Mouse (Mus musculus): ENCODE data around the gene Repin1. TPM values are rescaled to one million over a fixed set of nuclear protein-coding genes. Genes with fewer than 3 reads are reported as not detected.

Repin1 gene
- 14.1 and 17.4 TPM in 2 replicates for polyA plus RNA-seq (2012; ENCODE audit: insufficient read depth, insufficient read length, missing spikeins)

GRCm38 (mm10) chr6:48593158-48594042 lies at the start of gene Repin1, which contains the start of gene Gm44965:
Gene Repin1, plus strand, starts transcription at chr6:48593883.
Gene Gm44965, plus strand, starts transcription at chr6:48593941.
- Histone ChIP-seq H3K27ac (replicated peaks; ENCODE audit: low read depth, low read length) (peak within 1 kb of the TSS; percentile 76), H3K4me1 (ENCODE audit: control insufficient read depth, insufficient read depth, insufficient read length, low read length) (peaks cover 5% of the 10 kb centered on the region), H3K4me3 (ENCODE audit: insufficient read depth, low read depth, low read length) (peak within 1 kb of the TSS; percentile 89)

GRCm38 (mm10) chr6:48545251-48545650 lies 48.4 kb upstream of the Repin1 start:
- Histone ChIP-seq H3K4me1 (ENCODE audit: control insufficient read depth, insufficient read depth, insufficient read length, low read length) (peaks cover 19% of the 10 kb centered on the region), H3K4me3 (ENCODE audit: insufficient read depth, low read depth, low read length) (no peak overlapping the region), H3K27ac (replicated peaks; ENCODE audit: low read depth, low read length) (no peak overlapping the region)

- Histone ChIP-seq H3K4me3 (ENCODE audit: insufficient read depth, low read depth, low read length) (no peak overlapping the region), H3K27ac (replicated peaks; ENCODE audit: low read depth, low read length) (peak overlapping the region; percentile 49; the same call in 1 of the 2 replicates), H3K4me1 (ENCODE audit: control insufficient read depth, insufficient read depth, insufficient read length, low read length) (peaks cover 14% of the 10 kb centered on the region)
These were observed 47.4 kb upstream of the Repin1 start for GRCm38 (mm10) chr6:48546271-48546670.

DNA sequence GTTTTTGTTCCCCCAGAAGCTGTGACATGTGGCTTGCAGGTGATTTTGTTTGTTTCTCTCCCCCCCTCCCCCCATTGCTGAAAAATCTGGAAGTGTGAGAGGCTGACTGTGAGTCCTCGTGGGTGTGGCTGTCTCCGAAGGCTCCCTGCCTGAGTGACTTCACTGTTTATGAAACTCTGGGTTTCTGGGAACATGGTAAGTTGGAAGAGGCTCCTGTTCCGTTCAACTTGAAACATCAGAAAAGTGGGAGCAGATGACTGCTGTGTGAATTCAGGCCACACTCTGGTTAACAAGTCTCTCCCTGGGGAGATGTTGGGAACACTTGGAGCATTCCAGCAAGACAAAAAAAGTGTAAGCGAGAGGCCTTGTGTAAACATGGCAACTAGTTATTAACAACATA lies 46.8 kb upstream of the Repin1 start:
- Histone ChIP-seq H3K4me3 (ENCODE audit: insufficient read depth, low read depth, low read length) (no peak overlapping the region), H3K27ac (replicated peaks; ENCODE audit: low read depth, low read length) (peak overlapping the region; percentile 49; the same call in 1 of the 2 replicates), H3K4me1 (ENCODE audit: control insufficient read depth, insufficient read depth, insufficient read length, low read length) (peaks cover 12% of the 10 kb centered on the region)

DNA sequence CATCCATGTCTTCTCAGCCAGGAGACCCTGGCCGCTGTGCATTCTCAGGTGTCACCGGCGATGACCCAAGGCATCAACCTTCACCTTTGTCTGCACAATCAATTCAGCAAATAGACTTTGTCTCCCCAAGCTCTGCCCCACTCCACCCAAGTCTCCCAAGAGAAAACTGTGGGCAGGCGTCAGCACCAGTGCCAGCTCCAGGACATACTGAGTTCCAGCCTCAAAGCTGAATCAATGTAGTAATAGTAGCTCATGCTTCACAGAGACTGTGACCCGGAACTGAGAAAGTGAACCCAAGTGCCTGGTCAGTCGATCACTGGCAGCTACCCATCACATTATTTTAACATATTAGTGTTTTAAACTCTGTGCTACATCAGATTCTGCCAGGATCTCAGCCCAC lies 45.4 kb upstream of the Repin1 start:
- peaks cover 5% of the 10 kb centered on the region for H3K4me1 ChIP-seq (ENCODE audit: control insufficient read depth, insufficient read depth, insufficient read length, low read length)
- no peak overlapping the region for H3K4me3 ChIP-seq (ENCODE audit: insufficient read depth, low read depth, low read length)
- H3K27ac ChIP-seq (replicated peaks; ENCODE audit: low read depth, low read length), result peak overlapping the region; percentile 40

DNA sequence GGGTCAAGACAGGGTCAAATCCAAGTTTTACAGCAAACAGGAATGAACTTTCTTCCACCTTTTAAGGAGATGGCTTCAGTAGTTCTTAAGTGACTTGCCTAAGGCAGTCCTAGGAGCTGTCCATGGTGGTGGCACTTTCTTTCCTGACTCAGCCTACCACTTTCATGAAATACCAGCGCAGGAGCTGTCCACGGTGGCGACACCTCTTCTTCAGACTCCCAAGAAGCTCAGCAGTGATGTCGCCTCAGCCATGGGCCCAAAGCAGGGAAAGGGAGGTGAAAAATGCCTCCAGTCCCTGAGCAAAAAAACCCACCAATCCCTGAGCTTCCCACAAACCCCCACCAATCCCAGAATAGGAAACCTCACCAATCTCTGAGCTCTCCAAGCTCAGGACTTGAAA lies 40.8 kb upstream of the Repin1 start:
- Histone ChIP-seq H3K4me3 (ENCODE audit: insufficient read depth, low read depth, low read length) (no peak overlapping the region), H3K27ac (replicated peaks; ENCODE audit: low read depth, low read length) (no peak overlapping the region), H3K4me1 (ENCODE audit: control insufficient read depth, insufficient read depth, insufficient read length, low read length) (peaks cover 8% of the 10 kb centered on the region)

DNA sequence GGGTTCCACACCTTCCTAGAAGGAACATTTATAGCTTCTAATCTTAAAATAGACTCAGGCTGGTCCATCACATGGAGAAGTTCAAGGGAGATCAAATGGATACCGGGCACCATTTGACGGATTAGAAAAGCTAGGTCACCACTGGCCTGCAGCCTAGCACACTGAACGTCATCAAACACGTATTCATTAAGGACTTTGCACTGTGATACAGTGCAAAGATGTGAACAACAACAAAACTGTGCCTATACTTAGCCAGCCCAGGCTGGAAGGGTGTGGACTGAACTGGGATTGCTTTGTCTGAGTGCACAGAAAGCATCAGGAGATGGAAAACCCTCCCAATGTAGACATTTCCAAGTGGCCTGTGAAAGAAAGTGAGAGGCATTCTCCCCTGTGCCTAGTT lies 39.9 kb upstream of the Repin1 start:
- peaks cover 4% of the 10 kb centered on the region; the same call in 1 of the 2 replicates for H3K4me1 ChIP-seq (ENCODE audit: control insufficient read depth, insufficient read depth, insufficient read length, low read length)
- peak overlapping the region; percentile 96 for H3K27ac ChIP-seq (replicated peaks; ENCODE audit: low read depth, low read length)
- peak overlapping the region; percentile 75; the same call in 1 of the 2 replicates for H3K4me3 ChIP-seq (ENCODE audit: insufficient read depth, low read depth, low read length)

DNA sequence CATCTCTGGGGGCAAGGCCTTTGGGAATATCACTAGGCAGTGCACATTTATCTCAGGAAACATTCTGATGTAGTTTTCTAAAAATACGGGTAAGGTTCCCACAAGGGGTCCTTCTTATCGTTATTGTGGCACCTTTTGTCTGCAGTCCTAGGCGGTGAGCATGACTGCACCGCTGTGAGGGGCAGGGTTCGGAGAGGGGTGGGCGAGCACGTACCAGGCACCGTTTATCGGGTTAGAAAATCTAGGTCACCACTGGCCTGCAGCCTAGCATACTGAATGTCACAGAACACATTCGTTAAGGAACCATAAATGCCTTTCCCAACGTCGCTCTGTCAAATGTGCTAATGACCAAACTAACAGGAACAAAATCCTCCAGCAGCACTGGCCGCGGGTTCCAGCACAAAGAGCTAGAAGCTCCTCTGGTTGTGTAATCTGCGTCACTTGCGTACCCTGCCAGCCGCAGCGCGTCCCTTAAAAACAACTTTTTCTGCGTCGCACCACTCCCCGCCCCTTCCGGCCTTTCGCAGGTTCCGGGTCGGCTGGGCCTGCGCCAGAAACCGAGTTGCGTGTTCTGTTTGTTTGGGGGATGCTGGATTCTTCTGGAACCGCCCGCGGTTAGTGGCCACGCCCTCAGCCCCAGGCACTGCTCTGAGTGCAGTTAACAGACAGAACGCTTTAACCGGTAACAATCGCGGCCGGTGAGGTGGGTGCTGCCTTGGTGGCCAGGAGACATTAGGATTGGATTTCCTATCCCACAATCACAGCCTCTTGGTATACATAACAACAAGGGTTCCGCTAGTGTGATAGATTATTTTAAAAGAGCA lies 39.2 kb upstream of the Repin1 start, which contains the start of gene Lrrc61:
Gene Lrrc61, plus strand, starts transcription at position 517 of the 824 bp plus-strand sequence.
- Histone ChIP-seq H3K27ac (replicated peaks; ENCODE audit: low read depth, low read length) (peak within 1 kb of the TSS; percentile 99), H3K4me1 (ENCODE audit: control insufficient read depth, insufficient read depth, insufficient read length, low read length) (peaks cover 4% of the 10 kb centered on the region; the same call in 1 of the 2 replicates), H3K4me3 (ENCODE audit: insufficient read depth, low read depth, low read length) (peak within 1 kb of the TSS; percentile 75)

DNA sequence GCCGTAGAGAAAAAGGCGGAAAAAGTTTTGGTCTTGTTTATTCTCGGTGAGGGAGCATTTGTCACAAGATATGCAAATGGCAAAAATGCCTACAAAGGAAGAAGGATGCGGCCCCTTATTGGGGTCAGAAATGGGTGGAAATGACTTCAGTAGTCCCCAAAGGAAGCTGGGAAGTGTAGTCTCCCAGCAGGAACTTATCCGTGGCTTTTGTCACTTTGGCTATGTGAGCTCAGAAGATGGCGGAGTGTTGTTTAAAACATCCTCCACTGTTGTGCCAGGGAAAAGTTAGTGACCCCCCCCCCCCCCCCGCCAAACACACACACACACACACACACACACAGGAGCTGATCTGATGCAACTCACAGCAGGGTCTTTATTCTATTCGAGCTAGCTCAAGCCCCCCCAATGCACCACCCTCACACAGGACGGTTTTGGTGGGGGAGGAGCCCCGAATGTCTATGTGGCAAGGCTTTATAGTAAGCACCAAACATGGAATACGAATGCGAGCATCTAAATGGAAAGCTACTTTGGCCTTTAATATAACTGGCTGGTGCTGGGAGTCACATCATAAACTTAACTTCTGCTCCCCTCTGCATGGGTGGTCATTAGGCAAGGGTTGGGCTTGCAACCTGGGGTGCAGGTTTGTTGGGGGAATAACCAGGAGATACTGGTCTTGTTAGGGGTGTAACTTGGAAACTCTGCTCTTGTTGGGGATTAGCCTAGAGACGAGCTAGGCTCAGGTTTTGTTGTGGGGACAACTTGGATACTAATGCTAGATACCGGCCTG lies 38.4 kb upstream of the Repin1 start:
- Histone ChIP-seq H3K27ac (replicated peaks; ENCODE audit: low read depth, low read length) (peak overlapping the region; percentile 99), H3K4me1 (ENCODE audit: control insufficient read depth, insufficient read depth, insufficient read length, low read length) (peaks cover 4% of the 10 kb centered on the region; the same call in 1 of the 2 replicates), H3K4me3 (ENCODE audit: insufficient read depth, low read depth, low read length) (peak overlapping the region; percentile 75)

DNA sequence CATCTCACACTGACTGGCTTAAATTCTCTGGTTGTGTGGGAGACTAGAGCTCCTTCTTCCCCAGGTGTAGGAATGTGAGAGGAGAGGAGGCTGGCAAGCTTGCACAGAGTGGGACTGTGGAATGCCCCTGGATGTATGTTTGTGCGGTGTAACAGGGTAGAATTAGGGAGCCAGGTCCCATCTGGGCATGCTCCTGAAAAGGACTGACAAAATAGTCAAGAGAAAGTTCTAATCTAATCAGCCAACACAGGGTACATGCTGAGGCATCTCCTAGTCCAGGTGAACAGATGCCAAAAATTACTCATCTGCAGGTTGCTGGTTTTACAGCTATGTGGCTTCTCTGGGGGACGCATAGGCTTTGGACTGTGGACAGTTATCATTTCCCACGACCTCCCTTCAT lies 37.7 kb upstream of the Repin1 start:
- no peak overlapping the region for H3K27ac ChIP-seq (replicated peaks; ENCODE audit: low read depth, low read length)
- no peak overlapping the region for H3K4me3 ChIP-seq (ENCODE audit: insufficient read depth, low read depth, low read length)
- H3K4me1 ChIP-seq (ENCODE audit: control insufficient read depth, insufficient read depth, insufficient read length, low read length), result peaks cover 4% of the 10 kb centered on the region; the same call in 1 of the 2 replicates

GRCm38 (mm10) chr6:48565693-48566310 lies 27.9 kb upstream of the Repin1 start:
- Histone ChIP-seq H3K27ac (replicated peaks; ENCODE audit: low read depth, low read length) (no peak overlapping the region), H3K4me1 (ENCODE audit: control insufficient read depth, insufficient read depth, insufficient read length, low read length) (peaks cover 22% of the 10 kb centered on the region)

DNA sequence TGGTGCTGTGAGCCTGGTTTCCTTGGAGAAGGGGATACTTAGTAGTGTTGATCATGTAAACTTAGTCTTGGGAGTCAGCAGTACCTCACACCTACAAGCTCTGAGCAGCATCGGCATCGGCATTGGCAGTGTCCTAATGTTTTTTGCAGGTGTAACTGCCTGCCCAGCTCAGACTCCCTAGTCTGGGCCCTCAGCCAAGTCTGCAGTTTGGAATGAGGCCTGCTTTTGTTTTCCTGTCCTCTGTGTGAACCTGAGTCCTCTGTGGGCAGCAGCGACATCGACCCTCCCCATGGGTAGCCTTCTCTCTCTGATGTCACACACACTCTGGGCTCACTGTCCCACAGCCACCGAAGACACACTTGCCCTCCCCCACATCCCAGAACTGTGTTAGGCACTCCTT lies 27.4 kb upstream of the Repin1 start:
- H3K4me1 ChIP-seq (ENCODE audit: control insufficient read depth, insufficient read depth, insufficient read length, low read length), result peaks cover 22% of the 10 kb centered on the region
- peak overlapping the region; percentile 25; the same call in 1 of the 2 replicates for H3K27ac ChIP-seq (replicated peaks; ENCODE audit: low read depth, low read length)
- no peak overlapping the region for H3K4me3 ChIP-seq (ENCODE audit: insufficient read depth, low read depth, low read length)

More at GRCm38 (mm10) chr6:48565693-48566310, 27.9 kb upstream of the Repin1 start:
- no peak overlapping the region for H3K4me3 ChIP-seq (ENCODE audit: insufficient read depth, low read depth, low read length)

DNA sequence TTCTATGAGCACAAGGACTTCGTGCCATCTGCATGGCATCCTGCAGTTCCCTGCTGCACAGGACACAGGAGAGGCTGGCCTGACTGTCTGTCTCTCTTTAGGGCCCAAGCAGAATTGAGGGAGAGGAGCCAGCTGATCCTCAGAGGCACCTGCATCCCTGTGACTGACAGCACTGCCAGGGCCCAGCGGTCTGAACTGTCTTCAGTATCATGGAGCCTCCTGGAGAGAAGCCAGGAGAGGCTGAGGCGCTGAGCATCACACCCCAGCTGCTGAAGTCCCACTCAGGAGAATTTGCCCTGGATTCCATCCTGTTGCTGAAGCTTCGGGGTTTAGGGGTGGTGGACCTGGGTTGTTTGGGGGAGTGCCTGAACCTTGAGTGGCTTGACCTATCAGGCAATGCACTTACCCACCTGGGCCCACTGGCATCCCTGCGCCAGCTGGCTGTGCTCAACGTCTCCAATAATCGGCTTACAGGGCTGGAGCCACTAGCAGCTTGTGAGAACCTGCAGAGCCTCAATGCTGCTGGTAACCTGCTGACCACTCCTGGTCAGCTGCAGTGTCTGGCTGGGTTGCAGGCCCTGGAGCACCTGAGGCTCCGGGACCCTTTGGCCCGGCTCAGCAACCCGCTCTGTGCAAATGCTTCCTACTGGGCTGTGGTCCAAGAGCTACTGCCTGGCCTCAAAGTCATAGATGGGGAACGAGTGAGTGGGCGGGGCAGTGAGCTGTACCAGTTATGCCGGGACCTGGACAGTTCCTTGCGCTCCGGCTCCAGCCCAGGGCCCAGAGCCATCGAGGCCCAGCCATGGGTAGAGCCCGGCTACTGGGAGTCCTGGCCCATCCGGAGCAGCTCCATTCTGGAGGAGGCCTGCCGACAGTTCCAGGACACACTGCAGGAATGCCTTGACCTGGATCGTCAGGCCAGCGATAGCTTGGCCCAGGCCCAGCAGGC lies 25.4 kb upstream of the Repin1 start:
- H3K4me1 ChIP-seq (ENCODE audit: control insufficient read depth, insufficient read depth, insufficient read length, low read length), result peaks cover 28% of the 10 kb centered on the region
- 0 out of 2 replicates have a peak overlapping the region, but pooled peaks have one; percentile 10 for H3K4me3 ChIP-seq (ENCODE audit: insufficient read depth, low read depth, low read length)
- no peak overlapping the region for H3K27ac ChIP-seq (replicated peaks; ENCODE audit: low read depth, low read length)
